Mouse (Mus musculus) MEL (cell line): ENCODE measurements around the gene Lman2. TPM values are rescaled to one million over a fixed set of nuclear protein-coding genes. Genes with fewer than 3 reads are reported as not detected.

Experiments
- DNase-seq: peaks from one replicate; pipeline ENCODE4 v3.0.0; 2011; ENCODE audit warnings: low read depth, low spot score
- H3K27ac ChIP-seq: 2 replicates; pipeline ENCODE4 v1.5.1; 2012; ENCODE audit warnings: low read depth, mild to moderate bottlenecking, control low read depth, low read length, moderate library complexity; ENCODE audit not compliant: control insufficient read depth
- H3K27me3 ChIP-seq, 2 experiments: fragments of 150-350 bp in 1 of 2; sonication (generic) in 1 of 2; 2 replicates each; pipeline ENCODE4 v1.6.1; 2012; ENCODE audit warnings: low read length in 2 of 2, mild to moderate bottlenecking in 2 of 2, improper control_type of control experiment in 1 of 2, moderate library complexity in 1 of 2; ENCODE audit not compliant: insufficient read depth in 2 of 2, control insufficient read depth in 1 of 2
- H3K36me3 ChIP-seq, 2 experiments: 2 replicates each; pipeline ENCODE4 v1.6.1; 2012 to 2014; ENCODE audit warnings: low read length in 2 of 2, improper control_type of control experiment in 1 of 2, inconsistent platforms in 1 of 2, mild to moderate bottlenecking in 1 of 2; ENCODE audit not compliant: insufficient read depth in 2 of 2, control insufficient read depth in 1 of 2
- H3K4me1 ChIP-seq, 2 experiments: fragments of 150-350 bp in 1 of 2; sonication (generic) in 1 of 2; 2 replicates each; pipeline ENCODE4 v1.6.1; 2012; ENCODE audit warnings: low read length in 2 of 2, improper control_type of control experiment in 1 of 2, mild to moderate bottlenecking in 1 of 2; ENCODE audit not compliant: insufficient read depth in 2 of 2, control insufficient read depth in 1 of 2
- H3K4me3 ChIP-seq, 2 experiments: fragments of 150-350 bp in 1 of 2; sonication (generic) in 1 of 2; 2 replicates each; pipeline ENCODE4 v1.5.1; 2012; ENCODE audit warnings: low read depth in 2 of 2, low read length in 2 of 2, mild to moderate bottlenecking in 2 of 2, moderate library complexity in 2 of 2, control low read depth in 1 of 2, improper control_type of control experiment in 1 of 2; ENCODE audit not compliant: control insufficient read depth in 1 of 2, insufficient read depth in 1 of 2
- H3K79me2 ChIP-seq: 2 replicates; pipeline ENCODE4 v1.6.1; 2012; ENCODE audit warnings: mild to moderate bottlenecking, low read length, moderate library complexity; ENCODE audit not compliant: control insufficient read depth, poor library complexity, insufficient read depth
- H3K9ac ChIP-seq: 2 replicates; pipeline ENCODE4 v1.6.1; 2012; ENCODE audit warnings: low read depth, mild to moderate bottlenecking, control low read depth, low read length, moderate library complexity; ENCODE audit not compliant: control insufficient read depth, poor library complexity, severe bottlenecking
- H3K9me3 ChIP-seq: fragments of 150-350 bp; sonication (generic); replicated peaks from 2 replicates; pipeline ENCODE4 v1.6.1; 2012; ENCODE audit warnings: mild to moderate bottlenecking, low read length, improper control_type of control experiment, moderate library complexity; ENCODE audit not compliant: insufficient read depth
- BHLHE40 ChIP-seq: IDR thresholded peaks from 2 replicates; pipeline ENCODE4 v1.6.1; 2012; ENCODE audit warnings: low read depth, mild to moderate bottlenecking, inconsistent platforms, low read length, improper control_type of control experiment, borderline replicate concordance
- CHD2 ChIP-seq: IDR thresholded peaks from 2 replicates; pipeline ENCODE4 v1.6.1; 2011; ENCODE audit warnings: low read length, improper control_type of control experiment
- CTCF ChIP-seq, 3 experiments: IDR thresholded peaks in 2 of 3; conservative IDR thresholded peaks in 1 of 3; 2 replicates each; pipeline ENCODE4 v1.5.1; 2011 to 2012; ENCODE audit warnings: low read length in 3 of 3, low read depth in 2 of 3, mild to moderate bottlenecking in 2 of 3, improper control_type of control experiment in 1 of 3, inconsistent platforms in 1 of 3, mixed read lengths in 1 of 3, moderate library complexity in 1 of 3; ENCODE audit not compliant: control insufficient read depth in 1 of 3, insufficient read depth in 1 of 3, poor library complexity in 1 of 3, severe bottlenecking in 1 of 3
- E2F4 ChIP-seq: IDR thresholded peaks from 2 replicates; pipeline ENCODE4 v1.6.1; 2011; ENCODE audit warnings: low read depth, low read length, improper control_type of control experiment, borderline replicate concordance
- ELF1 ChIP-seq: IDR thresholded peaks from 2 replicates; pipeline ENCODE4 v1.6.1; 2014; ENCODE audit warnings: low read depth, mild to moderate bottlenecking, inconsistent platforms, low read length, improper control_type of control experiment, moderate library complexity
- EP300 ChIP-seq, 2 experiments: IDR thresholded peaks; 2 replicates each; pipeline ENCODE4 v1.6.1; 2011; ENCODE audit warnings: improper control_type of control experiment in 2 of 2, low read length in 2 of 2, low read depth in 1 of 2, mild to moderate bottlenecking in 1 of 2
- ETS1 ChIP-seq: IDR thresholded peaks from 2 replicates; pipeline ENCODE4 v1.6.1; 2012; ENCODE audit warnings: low read depth, mild to moderate bottlenecking, inconsistent platforms, low read length, improper control_type of control experiment, moderate library complexity
- HCFC1 ChIP-seq: IDR thresholded peaks from 2 replicates; pipeline ENCODE4 v1.6.1; 2012; ENCODE audit warnings: low read depth, mild to moderate bottlenecking, inconsistent platforms, low read length, improper control_type of control experiment, moderate library complexity
- JUND ChIP-seq: IDR thresholded peaks from 2 replicates; pipeline ENCODE4 v1.6.1; 2011; ENCODE audit warnings: low read depth, mild to moderate bottlenecking, improper control_type of control experiment, low read length
- MAFK ChIP-seq: IDR thresholded peaks from 2 replicates; pipeline ENCODE4 v1.6.1; 2011; ENCODE audit warnings: low read depth, mild to moderate bottlenecking, low read length, improper control_type of control experiment, borderline replicate concordance
- MAX ChIP-seq: IDR thresholded peaks from 2 replicates; pipeline ENCODE4 v1.6.1; 2011; ENCODE audit warnings: low read length, improper control_type of control experiment
- MAZ ChIP-seq: IDR thresholded peaks from 2 replicates; pipeline ENCODE4 v1.6.1; 2012; ENCODE audit warnings: low read depth, mild to moderate bottlenecking, inconsistent platforms, low read length, improper control_type of control experiment
- MEF2A ChIP-seq: IDR thresholded peaks from 2 replicates; pipeline ENCODE4 v1.6.1; 2014; ENCODE audit warnings: low read depth, mild to moderate bottlenecking, inconsistent platforms, low read length, improper control_type of control experiment; ENCODE audit not compliant: poor library complexity, insufficient replicate concordance, severe bottlenecking; ENCODE audit errors: extremely low read depth
- MYB ChIP-seq: IDR thresholded peaks from 2 replicates; pipeline ENCODE4 v1.6.1; 2011; ENCODE audit warnings: mild to moderate bottlenecking, low read depth, low read length, improper control_type of control experiment
- MYC ChIP-seq: IDR thresholded peaks from 2 replicates; pipeline ENCODE4 v1.6.1; 2011; ENCODE audit warnings: low read depth, mild to moderate bottlenecking, low read length, improper control_type of control experiment, moderate library complexity
- POLR2AphosphoS5 ChIP-seq: IDR thresholded peaks from 2 replicates; pipeline ENCODE4 v1.6.1; 2012; ENCODE audit warnings: low read depth, borderline replicate concordance, mild to moderate bottlenecking, inconsistent platforms, low read length, moderate library complexity, mixed read lengths
- RCOR1 ChIP-seq: IDR thresholded peaks from 2 replicates; pipeline ENCODE4 v1.6.1; 2012; ENCODE audit warnings: low read depth, mild to moderate bottlenecking, inconsistent platforms, low read length, improper control_type of control experiment
- SIN3A ChIP-seq: IDR thresholded peaks from 2 replicates; pipeline ENCODE4 v1.6.1; 2012; ENCODE audit warnings: low read length, improper control_type of control experiment, inconsistent platforms
- SMC3 ChIP-seq: IDR thresholded peaks from 2 replicates; pipeline ENCODE4 v1.6.1; 2011; ENCODE audit warnings: low read depth, low read length, improper control_type of control experiment
- TBP ChIP-seq: IDR thresholded peaks from 2 replicates; pipeline ENCODE4 v1.8.0; 2011; ENCODE audit warnings: low read depth, low read length, improper control_type of control experiment
- UBTF ChIP-seq: IDR thresholded peaks from 2 replicates; pipeline ENCODE4 v1.6.1; 2012; ENCODE audit warnings: low read depth, mild to moderate bottlenecking, inconsistent platforms, low read length, improper control_type of control experiment, moderate library complexity, borderline replicate concordance; ENCODE audit not compliant: insufficient read depth
- USF2 ChIP-seq, 2 experiments: IDR thresholded peaks; 2 replicates each; pipeline ENCODE4 v1.6.1; 2011 to 2012; ENCODE audit warnings: improper control_type of control experiment in 2 of 2, low read length in 2 of 2, borderline replicate concordance in 1 of 2, inconsistent platforms in 1 of 2, low read depth in 1 of 2, mild to moderate bottlenecking in 1 of 2; ENCODE audit not compliant: insufficient read depth in 1 of 2
- ZC3H11A ChIP-seq: IDR thresholded peaks from 2 replicates; pipeline ENCODE4 v1.6.1; 2012; ENCODE audit warnings: low read depth, mild to moderate bottlenecking, inconsistent platforms, low read length, improper control_type of control experiment
- ZMIZ1 ChIP-seq: IDR thresholded peaks from 2 replicates; pipeline ENCODE4 v1.6.1; 2012; ENCODE audit warnings: low read depth, mild to moderate bottlenecking, inconsistent platforms, low read length, improper control_type of control experiment, moderate library complexity
- polyA plus RNA-seq, 2 experiments: library from polyadenylated mRNA; stranded (reverse) in 1 of 2; unstranded in 1 of 2; fragments of >175 nt in 1 of 2; fragments of >200 nt in 1 of 2; gene quantifications; 2 replicates each; pipeline versions ENCODE4 v1.2.1 to v1.2.4; 2012; ENCODE audit warnings: low replicate concordance in 2 of 2, low read depth in 1 of 2; ENCODE audit not compliant: insufficient read length in 2 of 2, insufficient read depth in 1 of 2, missing spikeins in 1 of 2
- total RNA-seq: library from RNA; depleted of rRNA; stranded (reverse); fragments of 300-350 nt; gene quantifications from 2 replicates; pipeline ENCODE4 v1.2.3, GENCODE M21; 2012

The Lman2 gene
- total and polyA plus RNA-seq, 3 experiments: 86.1 to 239 (median 145) TPM

DNA sequence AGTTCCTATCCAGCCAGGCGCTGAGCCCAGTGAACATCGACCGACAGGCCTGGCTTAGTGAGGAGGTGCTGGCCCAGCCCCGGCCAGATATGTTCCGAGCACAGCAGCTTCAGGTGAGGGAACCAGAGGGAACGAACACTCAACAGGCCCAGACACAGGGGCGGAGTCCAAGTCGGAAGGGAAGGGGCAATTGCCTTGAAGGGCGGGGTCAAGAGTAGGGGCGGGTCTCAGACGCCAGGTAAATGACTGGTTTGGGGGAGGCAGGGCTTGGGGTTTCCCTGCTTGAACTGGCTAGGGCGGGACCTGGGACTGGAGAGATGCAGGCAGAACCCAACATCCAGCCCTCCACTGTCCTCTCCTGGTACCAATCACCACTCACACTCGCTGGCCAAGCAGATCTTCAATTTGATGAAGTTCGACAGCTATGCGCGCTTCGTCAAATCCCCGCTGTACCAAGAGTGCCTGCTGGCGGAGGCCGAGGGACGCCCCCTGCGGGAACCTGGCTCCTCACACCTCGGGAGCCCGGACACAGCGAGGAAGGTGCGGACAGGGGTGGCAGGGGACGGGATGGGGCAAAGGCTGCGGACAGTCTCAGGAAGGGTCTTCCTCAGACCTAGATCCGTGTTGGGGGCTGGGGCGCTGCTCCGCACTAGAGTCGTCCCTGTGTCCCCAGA lies 16.5 kb upstream of the Lman2 start:
- no peak for DNase-seq
- Histone ChIP-seq H3K9me3 (no peaks in the 10 kb centered on the region), H3K9ac (no peak overlapping the region), H3K27ac (no peak overlapping the region), H3K79me2 (no peaks in the 10 kb centered on the region), H3K4me3 (no peak overlapping the region), H3K27me3 (no peaks in the 10 kb centered on the region), H3K36me3 (no peaks in the 10 kb centered on the region; a peak in 1 of 4 replicates), H3K4me1 (no peaks in the 10 kb centered on the region)
- TF ChIP-seq EP300 (IDR thresholded peaks at IDR 0.05; ENCODE audit: low read depth in 1 of 2, low read length in 2 of 2): no peak
- TF ChIP-seq RCOR1: no peak
- no peak for TF ChIP-seq MAX
- TF ChIP-seq SMC3: no peak
- no peak for TF ChIP-seq UBTF
- no peak for TF ChIP-seq MEF2A
- TF ChIP-seq MYB: no peak
- TF ChIP-seq POLR2AphosphoS5: no peak
- TF ChIP-seq SIN3A: no peak
- no peak for TF ChIP-seq ELF1
- no peak for TF ChIP-seq E2F4
- TF ChIP-seq MYC: no peak
- no peak for TF ChIP-seq CHD2
- TF ChIP-seq ZMIZ1: no peak

DNA sequence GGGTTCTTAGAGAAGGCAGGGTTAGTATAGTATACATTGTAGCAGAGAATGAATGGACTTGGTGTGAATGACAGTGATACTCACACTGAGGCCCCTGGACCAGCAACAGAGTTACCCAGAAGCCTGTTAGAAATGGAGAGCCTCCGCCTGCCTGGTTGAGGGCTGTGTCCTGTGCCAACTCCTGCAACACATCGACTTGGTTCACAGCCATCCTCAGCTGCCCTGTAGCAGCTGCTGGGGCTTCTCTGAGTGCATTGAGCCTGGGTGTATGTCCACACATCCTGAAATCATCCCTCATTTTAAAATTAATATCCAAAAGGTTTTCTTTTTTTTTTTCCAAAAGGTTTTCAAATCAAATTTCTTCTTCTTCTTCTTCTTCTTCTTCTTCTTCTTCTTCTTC lies 13.3 kb upstream of the Lman2 start:
- H3K79me2 ChIP-seq: no peaks in the 10 kb centered on the region
- no peak for DNase-seq
- no peak for TF ChIP-seq MAZ
- TF ChIP-seq JUND: no peak
- TF ChIP-seq SIN3A: no peak
- TF ChIP-seq HCFC1: no peak
- TF ChIP-seq CHD2: no peak
- TF ChIP-seq BHLHE40: no peak
- no peak for TF ChIP-seq MAX
- TF ChIP-seq TBP: no peak
- TF ChIP-seq SMC3: no peak
- TF ChIP-seq UBTF: no peak
- no peak for TF ChIP-seq MAFK
- no peak for TF ChIP-seq ETS1
- TF ChIP-seq E2F4: no peak
- TF ChIP-seq ZC3H11A: no peak
- no peak for TF ChIP-seq MYC
- TF ChIP-seq CTCF (IDR thresholded peaks at IDR 0.05 in 2 of 3, conservative IDR thresholded peaks at IDR 0.05 in 1 of 3; ENCODE audit: control insufficient read depth in 1 of 3, insufficient read depth in 1 of 3, low read depth in 2 of 3, low read length in 3 of 3, poor library complexity in 1 of 3, severe bottlenecking in 1 of 3): no peak
- no peak for TF ChIP-seq USF2 (IDR thresholded peaks at IDR 0.05; ENCODE audit: borderline replicate concordance in 1 of 2, insufficient read depth in 1 of 2, low read depth in 1 of 2, low read length in 2 of 2)
- peaks cover 3 to 27% of the 10 kb centered on the region in 2 experiments; a peak in 3 of 4 replicates for H3K4me1 ChIP-seq
- no peak overlapping the region for H3K4me3 ChIP-seq
- peaks cover 0 to 14% of the 10 kb centered on the region in 2 experiments; a peak in 2 of 4 replicates for H3K36me3 ChIP-seq
- H3K9ac ChIP-seq: no peak overlapping the region
- no peaks in the 10 kb centered on the region for H3K27me3 ChIP-seq
- H3K27ac ChIP-seq: no peak overlapping the region
- H3K9me3 ChIP-seq: no peaks in the 10 kb centered on the region
